Mouse (Mus musculus) gastrocnemius, adult 2 months (tissue): ENCODE results near the gene Trpt1. TPM values are rescaled to one million over a fixed set of nuclear protein-coding genes. Genes with fewer than 3 reads are reported as not detected.

Experiments
- DNase-seq: peaks from one replicate; pipeline ENCODE4 v3.0.0; 2022
- H3K27ac ChIP-seq: fragments of 200-600 bp; 2 replicates; pipeline ENCODE4 v1.8.1; 2022; ENCODE audit warnings: mild to moderate bottlenecking
- H3K4me3 ChIP-seq: fragments of 200-600 bp; 2 replicates; pipeline ENCODE4 v1.8.1; 2022; ENCODE audit warnings: mild to moderate bottlenecking, moderate library complexity
- CTCF ChIP-seq: fragments of 200-600 bp; IDR thresholded peaks from 2 replicates; pipeline ENCODE4 v1.8.1; 2022; ENCODE audit warnings: antibody characterized with exemption, mild to moderate bottlenecking, moderate library complexity
- intact Hi-C: fragments of 180-260 bp; cut with DNase I; formaldehyde crosslinking; loops from one replicate; pipeline ENCODE4 v1.15.1; 2025
- total RNA-seq, 2 experiments: library from RNA; stranded (reverse); gene quantifications; 2 replicates each; pipeline ENCODE4 v1.2.3; 2021

The Trpt1 gene
- total RNA-seq, 2 experiments from 2014 or later: 22.5 to 26.1 TPM

GRCm38 (mm10) chr19:6968491-6969271, 27.2 kb upstream of the Trpt1 start:
- DNase-seq: no peak
- intact Hi-C loops: loop anchor here (2.0 kb wide), 2 partner anchors 16 to 44 kb away; partner anchors contain the start of gene Catsperz
- peak overlapping the region; percentile 98 for H3K4me3 ChIP-seq
- H3K27ac ChIP-seq: peak overlapping the region; percentile 93
- TF ChIP-seq CTCF: no peak

DNA sequence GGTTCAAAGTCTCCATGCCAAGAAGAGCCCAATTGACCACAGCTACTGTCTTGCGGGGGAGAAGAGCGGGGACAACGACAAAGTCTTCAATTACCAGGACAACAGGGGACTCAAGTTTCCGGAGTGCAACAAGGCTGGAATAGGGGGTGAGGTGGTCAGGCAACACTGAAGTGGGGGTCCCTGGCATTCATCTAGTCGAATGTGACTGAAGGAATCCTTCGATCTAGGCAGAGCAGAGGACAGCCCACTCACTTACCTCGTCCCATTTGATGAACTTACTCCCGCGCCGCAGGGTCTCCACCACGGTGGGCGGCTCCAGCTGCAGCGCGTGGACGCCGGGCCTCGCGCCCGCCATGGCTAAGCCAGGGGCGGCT, 26.7 kb upstream of the Trpt1 start:
- Histone ChIP-seq H3K4me3 (peak overlapping the region; percentile 98), H3K27ac (peak overlapping the region; percentile 93)
- intact Hi-C loops: loop anchor here (2.0 kb wide), 2 partner anchors 16 to 44 kb away; partner anchors contain the start of gene Catsperz
- no peak for DNase-seq
- TF ChIP-seq CTCF: no peak

DNA sequence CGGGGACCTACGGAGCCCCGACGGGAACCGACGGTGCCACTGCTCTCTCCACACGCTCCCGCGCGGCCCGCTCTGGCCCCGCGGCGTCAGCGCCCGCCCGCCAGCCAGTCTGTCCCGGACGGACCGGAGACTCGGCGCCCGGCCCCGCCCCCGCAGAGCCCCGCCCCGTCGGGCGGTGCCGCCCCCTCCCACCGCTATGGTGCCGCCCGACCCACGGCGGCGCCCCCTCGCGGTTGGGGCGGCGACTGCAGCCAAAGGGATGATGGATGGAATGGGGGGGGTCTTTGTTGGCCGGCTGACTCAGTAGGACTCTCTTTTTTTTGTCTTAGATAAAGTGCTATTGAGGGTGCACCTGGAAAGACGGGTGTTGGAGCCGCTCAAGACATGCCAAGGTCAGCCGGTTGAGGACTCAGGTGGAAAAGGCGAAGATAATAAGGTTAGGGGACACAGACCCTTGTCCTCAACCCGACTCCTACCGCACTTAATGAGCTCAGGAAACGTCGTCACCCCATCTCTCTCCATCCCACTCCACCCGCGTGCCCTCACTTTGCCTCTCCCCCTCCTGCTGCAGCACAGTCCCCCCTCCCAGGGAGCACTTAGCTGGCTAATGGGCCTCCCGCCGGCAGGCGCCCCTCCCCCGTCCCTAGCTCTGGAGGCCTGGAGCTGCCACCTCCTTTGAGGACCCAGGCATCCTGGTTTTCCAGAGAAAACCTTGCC, 26.1 kb upstream of the Trpt1 start:
- intact Hi-C loops: loop anchor here (2.0 kb wide), 2 partner anchors 17 to 45 kb away; partner anchors contain the start of gene Catsperz
- H3K27ac ChIP-seq: peak overlapping the region; percentile 93

GRCm38 (mm10) chr19:6970460-6971085, 25.4 kb upstream of the Trpt1 start:
- intact Hi-C loops: no loop called here
- no peak for TF ChIP-seq CTCF
- Histone ChIP-seq H3K27ac (peak overlapping the region; percentile 13; the same call in 1 of the 2 replicates), H3K4me3 (no peak overlapping the region)
- no peak for DNase-seq

More for the DNA sequence above, 26.1 kb upstream of the Trpt1 start:
- peak overlapping the region; percentile 98 for H3K4me3 ChIP-seq
- DNase-seq: peak; percentile 91
- TF ChIP-seq CTCF: peak; percentile 88

DNA sequence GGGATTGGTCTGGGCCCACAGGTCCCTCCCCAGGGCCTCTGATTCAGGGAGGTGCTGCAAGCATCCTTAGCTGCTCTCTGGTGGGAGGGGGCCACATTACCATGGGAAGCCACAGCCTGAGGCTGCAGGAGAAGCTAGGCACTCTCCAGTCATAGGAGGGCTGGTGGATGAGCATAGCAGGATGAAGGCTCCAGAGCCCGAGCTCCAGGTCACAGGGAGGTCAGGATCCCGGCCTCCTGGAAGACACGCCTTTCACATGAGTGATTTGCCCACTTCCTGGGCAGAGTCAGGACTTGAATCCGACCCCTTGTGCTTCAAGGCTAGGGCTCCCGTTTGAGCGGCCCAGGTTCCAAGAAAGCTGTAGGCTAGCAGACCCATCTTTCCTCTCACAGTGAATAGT, 24.3 kb upstream of the Trpt1 start:
- TF ChIP-seq CTCF: no peak
- DNase-seq: no peak
- Histone ChIP-seq H3K4me3 (no peak overlapping the region), H3K27ac (0 out of 2 replicates have a peak overlapping the region, but pooled peaks have one; percentile 31)
- intact Hi-C loops: no loop called here

GRCm38 (mm10) chr19:6972247-6972917, 23.5 kb upstream of the Trpt1 start:
- intact Hi-C loops: no loop called here
- no peak for DNase-seq
- Histone ChIP-seq H3K27ac (no peak overlapping the region), H3K4me3 (no peak overlapping the region)
- no peak for TF ChIP-seq CTCF

GRCm38 (mm10) chr19:6973581-6974190, 22.2 kb upstream of the Trpt1 start:
- intact Hi-C loops: no loop called here
- H3K4me3 ChIP-seq: peak overlapping the region; percentile 95
- no peak for DNase-seq
- TF ChIP-seq CTCF: no peak
- peak overlapping the region; percentile 100 for H3K27ac ChIP-seq

- intact Hi-C loops: no loop called here
- Histone ChIP-seq H3K4me3 (peak within 1 kb of the TSS; percentile 95), H3K27ac (peak within 1 kb of the TSS; percentile 100)
- DNase-seq: peak; percentile 92
- TF ChIP-seq CTCF: no peak
Measured at GRCm38 (mm10) chr19:6974211-6975205, 21.4 kb upstream of the Trpt1 start, which contains the start of gene Ppp1r14b. TSS of gene Ppp1r14b (plus strand) at chr19:6974968.

DNA sequence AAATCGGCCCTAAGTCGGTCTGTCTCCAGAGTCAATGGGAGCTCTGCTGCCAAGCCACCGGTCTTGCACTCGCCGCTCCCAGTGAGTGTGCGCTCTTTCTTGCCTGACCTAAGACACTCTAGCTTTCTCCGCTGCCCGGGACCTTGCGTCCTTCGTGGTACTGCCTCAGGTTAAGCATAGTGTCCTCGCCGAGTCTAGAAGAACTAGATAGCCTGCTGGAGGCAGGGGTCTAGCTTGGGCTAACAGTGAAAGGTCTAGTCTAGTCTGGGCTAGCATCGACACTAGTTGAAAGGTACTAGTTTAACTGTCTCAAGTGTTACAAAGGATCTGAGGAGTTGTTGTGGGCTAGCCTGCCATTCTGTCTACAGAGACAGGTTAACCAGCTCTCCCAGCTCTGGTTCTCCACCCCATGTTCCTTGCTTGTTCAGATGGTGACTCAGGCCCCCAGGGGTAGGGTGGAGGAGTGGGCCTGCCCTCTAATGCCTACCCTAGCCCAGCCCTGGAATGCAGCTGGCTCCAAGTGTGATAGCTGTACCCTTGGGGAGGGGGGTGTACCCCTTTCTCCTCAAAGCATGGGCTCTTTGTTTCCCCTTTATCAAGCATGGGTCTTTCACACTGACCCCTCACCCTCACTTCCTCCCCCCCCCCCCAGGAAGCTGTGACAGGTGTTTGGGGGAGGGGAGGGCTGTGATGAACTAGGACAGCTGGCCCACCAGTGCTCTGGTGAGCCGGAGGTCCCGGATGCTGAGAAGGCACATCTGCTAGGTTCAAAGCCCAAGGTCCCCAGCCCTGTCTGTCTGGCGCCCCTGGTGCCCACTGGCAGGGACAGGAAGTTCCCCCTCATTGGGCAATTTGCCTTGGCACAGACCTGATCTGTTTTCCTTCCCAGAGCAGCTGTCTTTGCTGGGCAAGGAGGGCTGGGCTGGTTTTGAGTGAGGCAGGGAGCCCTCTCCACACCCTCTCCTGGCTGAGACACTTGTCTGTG, 20.1 kb upstream of the Trpt1 start, which contains the start of gene Plcb3:
Gene Plcb3 (minus strand): TSS at position 934 of the 985 bp plus-strand sequence.
- Histone ChIP-seq H3K4me3 (peak within 1 kb of the TSS; percentile 95), H3K27ac (peak within 1 kb of the TSS; percentile 100)
- peak; percentile 24; the same call in 1 of the 2 replicates for TF ChIP-seq CTCF
- peak; percentile 89 for DNase-seq
- intact Hi-C loops: no loop called here
